Mouse (Mus musculus) erythroblast, embryonic 14.5 days (primary cell): ENCODE data around the gene Trpm3.

ENCODE experiments used
- GATA1 ChIP-seq: IDR thresholded peaks from 2 replicates; pipeline ENCODE4 v1.6.1; 2012; ENCODE audit warnings: low read length, inconsistent platforms, mixed read lengths
- TAL1 ChIP-seq: IDR thresholded peaks from 3 replicates; pipeline ENCODE4 v1.6.1; 2012; ENCODE audit warnings: low read length, inconsistent platforms, mixed read lengths

DNA sequence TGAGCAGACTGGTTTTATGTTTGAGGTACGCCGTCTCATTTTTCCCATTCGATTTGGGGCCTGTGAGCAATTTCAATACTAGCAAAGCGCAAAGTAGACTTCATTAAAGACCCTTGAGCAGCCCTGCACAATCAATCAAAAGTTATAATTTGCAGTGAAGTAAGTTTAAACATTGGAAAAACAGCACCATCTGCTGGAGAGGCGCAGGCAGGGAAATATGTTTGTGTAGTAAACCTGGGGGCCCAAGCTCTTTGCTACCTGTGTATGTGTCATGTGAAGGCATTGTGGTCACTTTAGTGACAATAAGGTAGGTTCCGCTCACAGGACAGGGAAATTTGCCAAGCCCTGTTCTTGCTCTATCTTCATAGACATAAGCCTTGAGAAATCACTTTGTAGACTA, 492.5 kb downstream of the Trpm3 start:
- TF ChIP-seq TAL1 (no peak), GATA1 (no peak)
